13 mouse cellular contexts compared by ENCODE assay signal in genomic region chr11:106438524-106439177, GRCm38 (mm10). TPM values are rescaled to one million over a fixed set of nuclear protein-coding genes. Genes with fewer than 3 reads are reported as not detected.
A peak's percentile ranks its signal among the peaks of the same experiment; 100 is the strongest.
DNase-seq lines count a peak whose midpoint lies in the region; ATAC-seq and TF ChIP-seq lines count a peak whose summit lies in the region.
"Had no signal": no experiment of that assay in that cellular context is flagged by ENCODE, and none has a peak within 500 bp of the region (broad histone marks: within the 10 kb centered on the region; RNA-seq: fewer than 3 reads in every experiment).

No protein-coding gene starts in this region.

- H3K4me2 ChIP-seq in liver, embryonic 13.5 days, result no peak overlapping the region
- no peak overlapping the region for H3K4me2 ChIP-seq in forebrain, embryonic 11.5 days (ENCODE audit: low read depth, low read length, severe bottlenecking)
- H3K4me2 ChIP-seq: forebrain, embryonic 12.5 days; hindbrain, embryonic 14.5 days; limb, embryonic 13.5 days had no signal

- ATAC-seq in liver, embryonic 13.5 days (ENCODE audit: low read depth), result peak; percentile 57
- no peak for ATAC-seq in forebrain, embryonic 11.5 days (replicated peaks; ENCODE audit: low FRiP score)

- peaks cover 9% of the 10 kb centered on the region; the same call in 1 of the 2 replicates for H3K36me3 ChIP-seq in liver, embryonic 13.5 days
- H3K36me3 ChIP-seq in forebrain, embryonic 11.5 days (ENCODE audit: control insufficient read depth, insufficient read depth, low read length), result no peaks in the 10 kb centered on the region
- H3K36me3 ChIP-seq: forebrain, embryonic 12.5 days had no signal

- H3K4me3 ChIP-seq in lung, adult 2 months (replicated peaks; ENCODE audit: extremely low read depth, low read depth, low read length), result no peak overlapping the region
- H3K4me3 ChIP-seq in liver, embryonic 13.5 days (replicated peaks), result no peak overlapping the region
- no peak overlapping the region for H3K4me3 ChIP-seq in forebrain, embryonic 11.5 days (ENCODE audit: low read depth, low read length)
- H3K4me3 ChIP-seq: forebrain, embryonic 12.5 days; limb, embryonic 13.5 days had no signal

- no peak overlapping the region for H3K9ac ChIP-seq in liver, embryonic 13.5 days
- no peak overlapping the region for H3K9ac ChIP-seq in forebrain, embryonic 11.5 days (ENCODE audit: low read length)
- H3K9ac ChIP-seq: forebrain, embryonic 12.5 days; hindbrain, embryonic 14.5 days; limb, embryonic 13.5 days had no signal

- H3K27me3 ChIP-seq in liver, embryonic 13.5 days, result no peaks in the 10 kb centered on the region
- H3K27me3 ChIP-seq in forebrain, embryonic 11.5 days (ENCODE audit: control insufficient read depth, insufficient read depth, low read length), result no peaks in the 10 kb centered on the region
- H3K27me3 ChIP-seq: forebrain, embryonic 12.5 days; limb, embryonic 13.5 days had no signal

- 25% methylated on average over 4 of the region's 4 CpGs for WGBS in lung, adult 2 months
- 19% methylated on average over 4 of the region's 4 CpGs for WGBS in liver, embryonic 13.5 days (ENCODE audit: insufficient replicate concordance)
- 63% methylated on average over 4 of the region's 4 CpGs for WGBS in forebrain, embryonic 11.5 days

- DNase-seq in lung, postnatal 36 days, result peak; percentile 19
- DNase-seq in lung, adult 2 months, result no peak
- peak; percentile 37 for DNase-seq in MEL-GATA-1-ER (ENCODE audit: extremely low read depth, low read depth)
- DNase-seq in liver, embryonic 13.5 days, result no peak
- peak; percentile 9 for DNase-seq in thymus, postnatal 36 days
- DNase-seq in retina, embryonic 14.5 days (ENCODE audit: low spot score), result no peak
- no peak for DNase-seq in forebrain, embryonic 11.5 days (ENCODE audit: low spot score)
- DNase-seq: adrenal gland, adult 8-10 months; cerebellum, postnatal 14 days; kidney, postnatal 10 days had no signal

- no peak for TF ChIP-seq POLR2A in lung, adult 2 months (IDR thresholded peaks at IDR 0.05; ENCODE audit: borderline replicate concordance, extremely low read depth, low read depth, low read length)

- peak overlapping the region; percentile 72 for H3K27ac ChIP-seq in liver, embryonic 13.5 days
- H3K27ac ChIP-seq in forebrain, embryonic 11.5 days (ENCODE audit: low read depth, low read length), result no peak overlapping the region
- H3K27ac ChIP-seq: forebrain, embryonic 12.5 days; hindbrain, embryonic 14.5 days; limb, embryonic 13.5 days had no signal

- H3K4me1 ChIP-seq in lung, adult 2 months (ENCODE audit: control insufficient read depth, insufficient read depth, low read length), result peaks cover 10% of the 10 kb centered on the region
- H3K4me1 ChIP-seq in liver, embryonic 13.5 days (replicated peaks), result peaks cover 37% of the 10 kb centered on the region
- no peaks in the 10 kb centered on the region for H3K4me1 ChIP-seq in forebrain, embryonic 11.5 days (replicated peaks; ENCODE audit: control insufficient read depth, insufficient read depth, low read length)
- H3K4me1 ChIP-seq: forebrain, embryonic 12.5 days; limb, embryonic 13.5 days had no signal

- H3K9me3 ChIP-seq in liver, embryonic 13.5 days (replicated peaks), result no peaks in the 10 kb centered on the region
- no peaks in the 10 kb centered on the region for H3K9me3 ChIP-seq in forebrain, embryonic 11.5 days (ENCODE audit: control insufficient read depth, low read length)
- H3K9me3 ChIP-seq: forebrain, embryonic 12.5 days; limb, embryonic 13.5 days had no signal

- no peak for TF ChIP-seq CTCF in lung, adult 2 months (IDR thresholded peaks at IDR 0.05; ENCODE audit: insufficient read depth, low read length)

RNA-seq across cellular contexts. Expression of gene Ern1, which starts 49.0 kb away (rescaled TPM):
- polyA plus RNA-seq in lung, adult 2 months (2012; rRNA removed), result 23.0 and 28.7 TPM in 2 replicates
- 3.9 and 4.4 TPM in 2 replicates for polyA plus RNA-seq in liver, embryonic 13.5 days (2015; fragmentation: Nextera tagmentation; extraction: Ambion mirVana)
- polyA plus RNA-seq in forebrain, embryonic 11.5 days (2014; fragmentation: Nextera tagmentation; extraction: Ambion mirVana), result 5.6 and 7.9 TPM in 2 replicates

RNA-seq across cellular contexts. Expression of gene Icam2, which starts 50.8 kb away (rescaled TPM):
- 294 and 318 TPM in 2 replicates for polyA plus RNA-seq in lung, adult 2 months (2012; rRNA removed)
- polyA plus RNA-seq in liver, embryonic 13.5 days (2015; fragmentation: Nextera tagmentation; extraction: Ambion mirVana), result 18.6 and 19.5 TPM in 2 replicates
- 13.3 and 14.1 TPM in 2 replicates for polyA plus RNA-seq in forebrain, embryonic 11.5 days (2014; fragmentation: Nextera tagmentation; extraction: Ambion mirVana)

Comparison
In these comparisons a context has a peak if more than half of its experiments do, and no peak if none do; other contexts are left out.
1. DNase-seq: peak in lung, postnatal 36 days (single experiment), MEL-GATA-1-ER (single experiment) and thymus, postnatal 36 days (2 of 2); none in lung, adult 2 months (single experiment), liver, embryonic 13.5 days (single experiment), retina, embryonic 14.5 days (single experiment) and forebrain, embryonic 11.5 days (single experiment).
2. RNA of gene Icam2, which starts 50.8 kb away (polyA plus RNA-seq): 294 to 318 TPM in lung, adult 2 months; 18.6 to 19.5 TPM in liver, embryonic 13.5 days and 13.3 to 14.1 TPM in forebrain, embryonic 11.5 days; every median in the first group is over 10 times any median in the second.